8 mouse cellular contexts compared by ENCODE assay signal in genomic region chr7:25219756-25220456, GRCm38 (mm10). TPM values are rescaled to one million over a fixed set of nuclear protein-coding genes. Genes with fewer than 3 reads are reported as not detected.
DNase-seq lines count a peak whose midpoint lies in the region; ATAC-seq lines count a peak whose summit lies in the region.

No protein-coding gene starts in this region.

- no peaks in the 10 kb centered on the region for H3K27me3 ChIP-seq in hindbrain, embryonic 13.5 days

- 3% methylated on average over 31 of the region's 31 CpGs for WGBS in hindbrain, embryonic 13.5 days

- peaks cover 43% of the 10 kb centered on the region for H3K4me1 ChIP-seq in hindbrain, embryonic 13.5 days (replicated peaks)

- ATAC-seq in hindbrain, embryonic 13.5 days (ENCODE audit: low FRiP score): peak; percentile 69

- peak overlapping the region; percentile 97 for H3K4me2 ChIP-seq in hindbrain, embryonic 13.5 days

- DNase-seq in NIH3T3 (ENCODE audit: low read depth): peak; percentile 97
- peak; percentile 96 to 98 for DNase-seq in cerebellum, postnatal 10 days
- peak; percentile 88 to 91 for DNase-seq in frontal cortex, postnatal 10 days (ENCODE audit: low spot score in 2 of 2)
- peak; percentile 82 to 85 for DNase-seq in layer of hippocampus, postnatal 25 days (ENCODE audit: extremely low spot score in 1 of 2, low spot score in 1 of 2)
- peak; percentile 98 for DNase-seq in lung, postnatal 25 days (ENCODE audit: low spot score)
- DNase-seq in retina, embryonic 14.5 days (ENCODE audit: low spot score): peak; percentile 96
- DNase-seq in thymus, postnatal 4 days: peak; percentile 96

- H3K9ac ChIP-seq in hindbrain, embryonic 13.5 days: peak overlapping the region; percentile 79

- peak overlapping the region; percentile 73 for H3K4me3 ChIP-seq in hindbrain, embryonic 13.5 days

- H3K9me3 ChIP-seq in hindbrain, embryonic 13.5 days: no peaks in the 10 kb centered on the region

- H3K27ac ChIP-seq in hindbrain, embryonic 13.5 days: peak overlapping the region; percentile 80

- H3K36me3 ChIP-seq in hindbrain, embryonic 13.5 days: peaks cover 30% of the 10 kb centered on the region

RNA-seq across cellular contexts. Expression of gene Dedd2, which starts 0.5 kb away (rescaled TPM):
- polyA plus RNA-seq in hindbrain, embryonic 13.5 days (2015; fragmentation: Nextera tagmentation; extraction: Ambion mirVana): 14.0 and 15.4 TPM in 2 replicates
- total RNA-seq in layer of hippocampus, postnatal 25 days (2021): 10 to 100 TPM; 24.0 to 26.4 TPM

RNA-seq across cellular contexts. Expression of gene Zfp526, which starts 1.3 kb away (rescaled TPM):
- 1.6 and 1.9 TPM in 2 replicates for polyA plus RNA-seq in hindbrain, embryonic 13.5 days (2015; fragmentation: Nextera tagmentation; extraction: Ambion mirVana)
- 10 to 100 TPM; 10.5 to 12.4 TPM for total RNA-seq in layer of hippocampus, postnatal 25 days (2021)

RNA-seq across cellular contexts. Expression of gene Gsk3a, which starts 17.7 kb away (rescaled TPM):
- 13.9 and 14.6 TPM in 2 replicates for polyA plus RNA-seq in hindbrain, embryonic 13.5 days (2015; fragmentation: Nextera tagmentation; extraction: Ambion mirVana)
- total RNA-seq in layer of hippocampus, postnatal 25 days (2021): 100 to 1,000 TPM; 195 to 200 TPM

RNA-seq across cellular contexts. Expression of gene Erf, which starts 30.7 kb away (rescaled TPM):
- 4.0 and 4.2 TPM in 2 replicates for polyA plus RNA-seq in hindbrain, embryonic 13.5 days (2015; fragmentation: Nextera tagmentation; extraction: Ambion mirVana)
- 10 to 100 TPM; 44.4 to 51.1 TPM for total RNA-seq in layer of hippocampus, postnatal 25 days (2021)

RNA-seq across cellular contexts. Expression of gene Pou2f2, which starts 40.4 kb away (rescaled TPM):
- polyA plus RNA-seq in hindbrain, embryonic 13.5 days (2015; fragmentation: Nextera tagmentation; extraction: Ambion mirVana): 33.2 and 39.7 TPM in 2 replicates
- 10 to 100 TPM in 1 of 2 experiments, 1 to 10 TPM in 1; 7.1 to 11.8 TPM for total RNA-seq in layer of hippocampus, postnatal 25 days (2021)

Comparison
In these comparisons a context has a peak if more than half of its experiments do, and no peak if none do; other contexts are left out.
1. Peak in every context shown above with its lines: DNase-seq, ATAC-seq, H3K4me3 ChIP-seq and H3K27ac ChIP-seq.